Mouse (Mus musculus) CD4-positive naive resting alpha-beta T cell, adult 76 days (primary cell): Measurements from ENCODE around the gene Adgrf5. TPM values are rescaled to one million over a fixed set of nuclear protein-coding genes. Genes with fewer than 3 reads are reported as not detected.

Experiments
- total RNA-seq: library from RNA; stranded (reverse); gene quantifications from one replicate; pipeline ENCODE4 v1.2.4, GENCODE M21; 2023

The Adgrf5 gene
- total RNA-seq, result 0.09 TPM

DNA sequence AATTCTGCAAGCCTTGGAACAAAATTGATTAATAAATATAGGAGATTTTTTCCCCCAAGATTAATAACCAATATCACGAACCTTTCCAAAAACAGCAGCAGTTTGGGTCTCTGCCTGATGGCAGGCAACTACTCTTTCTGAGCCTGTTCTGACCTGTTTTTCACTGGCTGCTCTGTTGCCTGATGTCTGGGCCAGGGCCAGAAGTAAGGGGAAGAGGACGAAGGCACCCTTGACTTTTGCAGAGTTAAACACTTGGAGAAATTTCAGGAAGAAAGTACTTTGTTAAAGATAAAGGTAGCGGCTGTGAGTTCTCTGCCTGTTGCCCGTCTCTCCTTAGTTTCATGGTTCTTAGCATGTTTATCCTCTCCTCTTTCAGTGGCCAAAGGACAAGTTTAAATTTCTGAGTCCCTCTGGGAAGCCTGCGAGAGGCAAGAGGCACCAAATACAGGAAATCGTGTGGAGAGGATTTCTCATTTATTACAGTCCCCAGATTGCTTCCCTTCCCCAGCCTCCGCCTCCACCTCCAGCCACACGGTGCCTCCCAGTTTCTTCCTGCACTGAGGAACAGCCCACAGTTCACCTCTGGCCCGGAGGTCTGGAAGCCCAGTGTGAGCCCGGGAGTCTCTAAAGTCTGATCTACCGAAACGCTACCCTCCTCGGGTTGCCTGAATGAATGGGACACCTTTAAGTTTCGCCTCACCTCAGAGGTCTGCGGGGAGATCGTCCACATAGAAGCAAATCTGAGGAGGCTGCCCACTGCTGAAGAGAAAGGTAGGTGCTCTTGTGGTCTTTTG, at the start of gene Adgrf5:
TSS of gene Adgrf5 (plus strand) at position 626 of the 794 bp plus-strand sequence.

DNA sequence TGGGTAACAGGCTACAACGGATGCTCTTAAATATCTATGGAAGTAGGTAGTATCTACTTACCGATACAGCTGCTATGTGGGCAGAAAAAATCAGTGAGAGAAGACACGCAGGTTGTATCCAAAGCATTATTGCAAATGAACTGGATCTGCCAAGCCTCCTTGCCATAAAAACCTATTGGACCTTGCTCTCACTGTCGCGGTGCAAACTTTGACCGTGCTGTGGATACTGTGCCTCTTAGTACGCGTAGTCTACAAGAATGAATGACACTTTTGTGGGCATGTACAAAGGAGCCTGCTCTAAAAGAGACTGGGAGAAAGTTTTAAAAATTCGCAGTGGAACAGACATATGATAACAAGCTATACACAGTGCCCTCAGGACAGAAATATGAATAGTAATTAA, 142.3 kb downstream of the Adgrf5 start, which contains the start of gene Mep1a:
TSS of gene Mep1a (minus strand) at position 221 of the 400 bp plus-strand sequence.

Other genes with a start within 250 kb of the Adgrf5 start
- gene Adgrf1, start 90.1 kb upstream of the Adgrf5 start, total RNA-seq, result not detected
- gene Mep1a, start 142.4 kb downstream of the Adgrf5 start, total RNA-seq, result not detected
- gene Ankrd66, start 183.2 kb downstream of the Adgrf5 start, total RNA-seq, result not detected
- gene Pla2g7, start 207.6 kb downstream of the Adgrf5 start, total RNA-seq, result 4.3 TPM